Mouse (Mus musculus) intestine, postnatal 0 days (tissue): ENCODE measurements around the gene Sephs2. TPM values are rescaled to one million over a fixed set of nuclear protein-coding genes. Genes with fewer than 3 reads are reported as not detected.

ENCODE experiments used
- ATAC-seq: fragments of 200-750 bp; cut with Nextera tagmentation; 2 replicates; pipeline ENCODE4 v1.8.0; 2017; ENCODE audit warnings: mild to moderate bottlenecking, moderate TSS enrichment, moderate library complexity
- H3K27ac ChIP-seq: fragments of 300-500 bp; sonication (generic); 2 replicates; pipeline ENCODE4 v1.5.1; 2014; ENCODE audit warnings: mild to moderate bottlenecking, low read depth, low read length, moderate library complexity
- H3K27me3 ChIP-seq: fragments of 300-500 bp; sonication (generic); replicated peaks from 2 replicates; pipeline ENCODE4 v1.6.1; 2014; ENCODE audit warnings: low read length, mixed read lengths; ENCODE audit not compliant: control insufficient read depth, insufficient read depth
- H3K36me3 ChIP-seq: fragments of 300-500 bp; sonication (generic); 2 replicates; pipeline ENCODE4 v1.6.1; 2014; ENCODE audit warnings: mild to moderate bottlenecking, moderate library complexity; ENCODE audit not compliant: control insufficient read depth, insufficient read depth
- H3K4me1 ChIP-seq: fragments of 300-500 bp; sonication (generic); replicated peaks from 2 replicates; pipeline ENCODE4 v1.6.1; 2014; ENCODE audit warnings: antibody characterized with exemption, low read length, mixed read lengths; ENCODE audit not compliant: control insufficient read depth, insufficient read depth
- H3K4me2 ChIP-seq: fragments of 300-500 bp; sonication (generic); replicated peaks from 2 replicates; pipeline ENCODE4 v1.6.1; 2014; ENCODE audit warnings: low read depth, mild to moderate bottlenecking, moderate library complexity
- H3K4me3 ChIP-seq: fragments of 300-500 bp; sonication (generic); 2 replicates; pipeline ENCODE4 v1.5.1; 2014; ENCODE audit warnings: low read depth, low read length
- H3K9ac ChIP-seq: fragments of 300-500 bp; sonication (generic); 2 replicates; pipeline ENCODE4 v1.6.1; 2014; ENCODE audit warnings: mild to moderate bottlenecking, low read depth, low read length
- H3K9me3 ChIP-seq: fragments of 300-500 bp; sonication (generic); 2 replicates; pipeline ENCODE4 v1.6.1; 2016; ENCODE audit warnings: mixed run types; ENCODE audit not compliant: control insufficient read depth
- CTCF ChIP-seq: sonication (generic); IDR thresholded peaks from 2 replicates; pipeline ENCODE4 v1.5.1; 2016; ENCODE audit warnings: low read depth, mild to moderate bottlenecking, control low read depth, antibody characterized with exemption, moderate library complexity
- WGBS: fragments of 180-500 bp; shearing (Covaris S2); extraction: QIAGEN DNeasy Blood & Tissue Kit; methylation state at CpG from one replicate; pipeline ENCODE4 v1.1.7; 2014; 5-methylcytosine and 5-hydroxymethylcytosine counted together
- polyA plus RNA-seq: library from polyadenylated mRNA; unstranded; fragments of >200 nt; fragmentation: Nextera tagmentation; extraction: Ambion mirVana; gene quantifications from 2 replicates; pipeline ENCODE4 v1.2.1, GENCODE M21; 2015

Sephs2 gene
- polyA plus RNA-seq, 1 experiment from 2014 or later, result 335 TPM

- Histone ChIP-seq H3K36me3 (no peaks in the 10 kb centered on the region), H3K4me2 (no peak overlapping the region), H3K27ac (no peak overlapping the region), H3K9me3 (no peaks in the 10 kb centered on the region), H3K9ac (no peak overlapping the region), H3K4me3 (no peak overlapping the region), H3K4me1 (no peaks in the 10 kb centered on the region), H3K27me3 (no peaks in the 10 kb centered on the region)
- 58% methylated on average over 6 of the region's 6 CpGs for WGBS
- no peak for TF ChIP-seq CTCF
- no peak for ATAC-seq
Measured at GRCm38 (mm10) chr7:127223515-127224478, 50.1 kb downstream of the Sephs2 start.

GRCm38 (mm10) chr7:127223106-127223505 lies 50.7 kb downstream of the Sephs2 start:
- Histone ChIP-seq H3K27me3 (no peaks in the 10 kb centered on the region), H3K9ac (no peak overlapping the region), H3K4me2 (no peak overlapping the region), H3K4me1 (no peaks in the 10 kb centered on the region), H3K9me3 (no peaks in the 10 kb centered on the region), H3K4me3 (no peak overlapping the region), H3K36me3 (no peaks in the 10 kb centered on the region), H3K27ac (no peak overlapping the region)
- over 99% methylated on average over 3 of the region's 3 CpGs for WGBS
- TF ChIP-seq CTCF, result no peak
- no peak for ATAC-seq

Other genes starting within 250 kb of the Sephs2 start
- gene Maz, start 247.0 kb downstream of the Sephs2 start, polyA plus RNA-seq, result 32.6 and 33.9 TPM in 2 replicates
- gene Kif22, start 231.6 kb downstream of the Sephs2 start, polyA plus RNA-seq, result 24.0 and 24.2 TPM in 2 replicates
- gene Zg16, start 186.7 kb downstream of the Sephs2 start, polyA plus RNA-seq, result 175 and 225 TPM in 2 replicates
- 5.2 and 5.8 TPM in 2 replicates for gene AI467606, start 182.7 kb downstream of the Sephs2 start, polyA plus RNA-seq
- 1.8 and 2.0 TPM in 2 replicates for gene Qprt, start 151.8 kb downstream of the Sephs2 start, polyA plus RNA-seq
- gene Spn, start 136.2 kb downstream of the Sephs2 start, polyA plus RNA-seq, result 0.09 and 0.13 TPM in 2 replicates
- 29.2 and 30.2 TPM in 2 replicates for gene Cd2bp2, start 78.0 kb downstream of the Sephs2 start, polyA plus RNA-seq
- gene Tbc1d10b, start 65.6 kb downstream of the Sephs2 start, polyA plus RNA-seq, result 15.0 and 17.1 TPM in 2 replicates
- 10.7 and 12.3 TPM in 2 replicates for gene Mylpf, start 65.2 kb downstream of the Sephs2 start, polyA plus RNA-seq
- gene Zfp553, start 41.0 kb downstream of the Sephs2 start, polyA plus RNA-seq, result 7.4 and 7.6 TPM in 2 replicates
- gene Sept1, start 40.9 kb downstream of the Sephs2 start, polyA plus RNA-seq, result 6.3 and 6.6 TPM in 2 replicates
- 17.6 and 19.8 TPM in 2 replicates for gene Zfp771, start 29.8 kb downstream of the Sephs2 start, polyA plus RNA-seq
- gene Dctpp1, start 13.3 kb downstream of the Sephs2 start, polyA plus RNA-seq, result 75.2 and 80.9 TPM in 2 replicates
- 0.69 and 0.87 TPM in 2 replicates for gene Itgal, start 22.2 kb upstream of the Sephs2 start, polyA plus RNA-seq
- 16.3 and 18.0 TPM in 2 replicates for gene Zfp768, start 71.5 kb upstream of the Sephs2 start, polyA plus RNA-seq
- 7.3 and 9.0 TPM in 2 replicates for gene Zfp747, start 102.0 kb upstream of the Sephs2 start, polyA plus RNA-seq
- 4.7 and 5.8 TPM in 2 replicates for gene 9130019O22Rik, start 113.1 kb upstream of the Sephs2 start, polyA plus RNA-seq
- gene E430018J23Rik, start 119.6 kb upstream of the Sephs2 start, polyA plus RNA-seq, result 6.8 and 8.0 TPM in 2 replicates
- 4.8 and 5.2 TPM in 2 replicates for gene Zfp764, start 132.8 kb upstream of the Sephs2 start, polyA plus RNA-seq
- gene Zfp688, start 148.0 kb upstream of the Sephs2 start, polyA plus RNA-seq, result 18.6 and 22.0 TPM in 2 replicates
- 2.2 and 2.6 TPM in 2 replicates for gene Zfp689, start 175.1 kb upstream of the Sephs2 start, polyA plus RNA-seq
- gene Prr14, start 185.6 kb upstream of the Sephs2 start, polyA plus RNA-seq, result 31.5 and 33.9 TPM in 2 replicates
- gene Fbrs, start 205.1 kb upstream of the Sephs2 start, polyA plus RNA-seq, result 8.1 and 9.4 TPM in 2 replicates
- 12.3 and 12.5 TPM in 2 replicates for gene Srcap, start 237.9 kb upstream of the Sephs2 start, polyA plus RNA-seq
- 5.0 and 6.6 TPM in 2 replicates for gene Gm42715, start 245.5 kb upstream of the Sephs2 start, polyA plus RNA-seq